Mouse (Mus musculus) 416B (cell line): ENCODE data around the gene S100a16.

Experiments
- DNase-seq: peaks from one replicate; pipeline ENCODE4 v3.0.0; 2011; ENCODE audit warnings: low read depth

The S100a16 gene

GRCm38 (mm10) chr3:90586016-90586643 lies 49.1 kb downstream of the S100a16 start:
- peak; percentile 37 for DNase-seq

- peak; percentile 97 for DNase-seq
Measured at GRCm38 (mm10) chr3:90586906-90587305, 49.9 kb downstream of the S100a16 start.

- DNase-seq, result peak; percentile 87
Measured at GRCm38 (mm10) chr3:90587361-90588101, 50.5 kb downstream of the S100a16 start.

- DNase-seq, result peak; percentile 97
Measured at GRCm38 (mm10) chr3:90589390-90589789, 52.3 kb downstream of the S100a16 start.

- DNase-seq, result no peak
Measured at GRCm38 (mm10) chr3:90589947-90590346, 52.9 kb downstream of the S100a16 start, which contains the start of gene S100a2. TSS of gene S100a2 (plus strand) at chr3:90590247.
